Mouse (Mus musculus) lung, embryonic 16.5 days (tissue): ENCODE results near the gene Atp8b2. TPM values are rescaled to one million over a fixed set of nuclear protein-coding genes. Genes with fewer than 3 reads are reported as not detected.
A peak's percentile ranks its signal among the peaks of the same experiment; 100 is the strongest.

ENCODE experiments used
- ATAC-seq: fragments of 200-750 bp; cut with Nextera tagmentation; 2 replicates; pipeline ENCODE4 v1.8.0; 2017; ENCODE audit warnings: low read depth, mild to moderate bottlenecking, moderate library complexity
- H3K27ac ChIP-seq: fragments of 300-500 bp; sonication (generic); 2 replicates; pipeline ENCODE4 v1.5.1; 2014; ENCODE audit warnings: mild to moderate bottlenecking, control low read depth, low read length
- H3K27me3 ChIP-seq: fragments of 300-500 bp; sonication (generic); 2 replicates; pipeline ENCODE4 v1.6.1; 2014; ENCODE audit warnings: low read depth, low read length, mixed read lengths; ENCODE audit not compliant: control insufficient read depth, insufficient read depth
- H3K36me3 ChIP-seq: fragments of 300-500 bp; sonication (generic); 2 replicates; pipeline ENCODE4 v1.6.1; 2014; ENCODE audit warnings: low read length; ENCODE audit not compliant: control insufficient read depth, insufficient read depth
- H3K4me1 ChIP-seq: fragments of 300-500 bp; sonication (generic); replicated peaks from 2 replicates; pipeline ENCODE4 v1.6.1; 2014; ENCODE audit warnings: low read length, mixed read lengths; ENCODE audit not compliant: control insufficient read depth, insufficient read depth
- H3K4me2 ChIP-seq: fragments of 300-500 bp; sonication (generic); 2 replicates; pipeline ENCODE4 v1.6.1; 2014; ENCODE audit warnings: low read depth, low read length, control low read depth
- H3K4me3 ChIP-seq: fragments of 300-500 bp; sonication (generic); 2 replicates; pipeline ENCODE4 v1.5.1; 2014; ENCODE audit warnings: mild to moderate bottlenecking, low read length, control low read depth
- H3K9ac ChIP-seq: fragments of 300-500 bp; sonication (generic); 2 replicates; pipeline ENCODE4 v1.6.1; 2014; ENCODE audit warnings: low read length, control low read depth
- H3K9me3 ChIP-seq: fragments of 300-500 bp; sonication (generic); 2 replicates; pipeline ENCODE4 v1.6.1; 2016; ENCODE audit warnings: low read length; ENCODE audit not compliant: control insufficient read depth
- WGBS: fragments of 180-500 bp; shearing (Covaris S2); extraction: QIAGEN DNeasy Blood & Tissue Kit; methylation state at CpG from one replicate; pipeline ENCODE4 v1.1.7; 2014; 5-methylcytosine and 5-hydroxymethylcytosine counted together
- polyA plus RNA-seq: library from polyadenylated mRNA; unstranded; fragments of >200 nt; fragmentation: Nextera tagmentation; extraction: Ambion mirVana; gene quantifications from 2 replicates; pipeline ENCODE4 v1.2.1, GENCODE M21; 2015

Atp8b2 gene
- polyA plus RNA-seq = 14.8 and 16.5 TPM in 2 replicates

DNA sequence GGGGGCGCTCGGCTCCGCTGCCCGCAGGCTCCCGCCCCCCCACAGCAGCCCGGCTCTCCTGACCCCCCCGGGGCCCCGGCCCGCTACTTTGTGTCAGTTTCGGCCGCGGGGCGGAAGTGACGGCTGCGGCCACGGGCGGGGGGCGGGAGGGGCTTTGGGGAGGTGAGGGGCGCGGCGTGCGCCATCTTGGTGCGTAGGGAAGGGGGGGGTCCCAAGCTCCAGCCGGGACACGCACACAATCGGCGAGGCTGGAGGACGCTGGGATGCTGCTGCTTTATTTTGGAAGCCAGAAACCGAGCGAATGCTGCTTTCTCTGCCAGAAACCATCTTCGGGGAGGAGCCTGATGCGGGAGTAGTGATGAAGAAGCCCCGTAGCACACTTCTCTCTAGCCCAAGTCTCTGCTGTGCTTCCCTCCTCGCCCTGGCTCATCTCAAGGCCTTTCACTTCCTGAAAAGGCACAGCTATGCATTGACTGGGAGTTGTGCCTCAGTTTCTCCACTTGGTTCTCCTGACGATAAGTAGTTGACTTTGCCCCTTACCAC is at the start of gene Atp8b2:
Atp8b2 (minus strand) TSS at position 288 of the 543 bp plus-strand sequence.
- Histone ChIP-seq H3K4me2 (peak within 1 kb of the TSS; percentile 90), H3K36me3 (peaks cover under 1% of the 10 kb centered on the region), H3K9me3 (no peaks in the 10 kb centered on the region), H3K27me3 (no peaks in the 10 kb centered on the region), H3K27ac (peak within 1 kb of the TSS; percentile 98), H3K4me3 (peak within 1 kb of the TSS; percentile 93), H3K4me1 (peaks cover 29% of the 10 kb centered on the region), H3K9ac (peak within 1 kb of the TSS; percentile 95)
- ATAC-seq = peak; percentile 76
- WGBS = under 1% methylated on average over 26 of the region's 35 CpGs

GRCm38 (mm10) chr3:90010291-90010690 is 47.0 kb upstream of the Atp8b2 start:
- H3K9me3 ChIP-seq = no peaks in the 10 kb centered on the region
- ATAC-seq = no peak
- 63% methylated on average over 2 of the region's 2 CpGs for WGBS
- no peaks in the 10 kb centered on the region for H3K27me3 ChIP-seq
- no peak overlapping the region for H3K4me2 ChIP-seq
- no peak overlapping the region for H3K27ac ChIP-seq
- no peak overlapping the region for H3K9ac ChIP-seq
- H3K4me3 ChIP-seq = no peak overlapping the region
- H3K36me3 ChIP-seq = peaks cover 78% of the 10 kb centered on the region
- H3K4me1 ChIP-seq = no peaks in the 10 kb centered on the region

GRCm38 (mm10) chr3:90004091-90004796 is 40.9 kb upstream of the Atp8b2 start:
- H3K4me3 ChIP-seq = no peak overlapping the region
- H3K27me3 ChIP-seq = no peaks in the 10 kb centered on the region
- H3K9ac ChIP-seq = no peak overlapping the region
- peak overlapping the region; percentile 77 for H3K27ac ChIP-seq
- peak overlapping the region; percentile 22; the same call in 1 of the 2 replicates for H3K4me2 ChIP-seq
- WGBS = 31% methylated on average over 3 of the region's 3 CpGs
- peak; percentile 78 for ATAC-seq
- H3K9me3 ChIP-seq = no peaks in the 10 kb centered on the region
- H3K4me1 ChIP-seq = peaks cover 4% of the 10 kb centered on the region
- peaks cover 43% of the 10 kb centered on the region for H3K36me3 ChIP-seq

- Histone ChIP-seq H3K4me2 (peak overlapping the region; percentile 66), H3K4me1 (peaks cover 5% of the 10 kb centered on the region), H3K4me3 (no peak overlapping the region; the same call in 1 of the 2 replicates), H3K9me3 (no peaks in the 10 kb centered on the region), H3K36me3 (peaks cover 18% of the 10 kb centered on the region), H3K27me3 (no peaks in the 10 kb centered on the region), H3K27ac (peak overlapping the region; percentile 97), H3K9ac (no peak overlapping the region)
- 82% methylated on average over 4 of the region's 4 CpGs for WGBS
- no peak for ATAC-seq
Observed at GRCm38 (mm10) chr3:89999830-90000229, 36.5 kb upstream of the Atp8b2 start.

DNA sequence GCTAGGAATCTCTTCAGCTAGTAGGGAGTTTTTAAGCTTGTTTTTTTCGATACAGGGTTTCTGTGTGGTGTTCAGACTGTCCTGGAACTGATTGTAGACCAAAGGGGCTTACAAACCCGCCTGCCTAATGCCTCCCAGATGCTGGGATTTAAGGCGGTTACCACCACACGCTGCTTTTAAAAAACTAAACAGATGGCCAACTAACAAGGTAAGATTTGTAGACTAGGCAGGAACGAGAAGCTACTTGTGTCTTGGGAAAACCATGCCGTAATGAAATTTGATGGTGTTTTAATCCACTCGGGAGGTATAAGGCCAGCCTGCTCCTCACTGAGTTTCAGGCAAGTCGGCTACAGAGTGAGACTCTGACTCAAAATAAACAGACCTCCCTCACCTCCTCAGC is 35.8 kb upstream of the Atp8b2 start:
- H3K4me2 ChIP-seq = peak overlapping the region; percentile 66
- 15% methylated on average over 8 of the region's 8 CpGs for WGBS
- peak overlapping the region; percentile 97 for H3K27ac ChIP-seq
- H3K9ac ChIP-seq = peak overlapping the region; percentile 93
- no peaks in the 10 kb centered on the region for H3K27me3 ChIP-seq
- H3K4me1 ChIP-seq = peaks cover 5% of the 10 kb centered on the region
- no peaks in the 10 kb centered on the region for H3K9me3 ChIP-seq
- peak overlapping the region; percentile 57 for H3K4me3 ChIP-seq
- H3K36me3 ChIP-seq = peaks cover 19% of the 10 kb centered on the region
- ATAC-seq = peak; percentile 40

DNA sequence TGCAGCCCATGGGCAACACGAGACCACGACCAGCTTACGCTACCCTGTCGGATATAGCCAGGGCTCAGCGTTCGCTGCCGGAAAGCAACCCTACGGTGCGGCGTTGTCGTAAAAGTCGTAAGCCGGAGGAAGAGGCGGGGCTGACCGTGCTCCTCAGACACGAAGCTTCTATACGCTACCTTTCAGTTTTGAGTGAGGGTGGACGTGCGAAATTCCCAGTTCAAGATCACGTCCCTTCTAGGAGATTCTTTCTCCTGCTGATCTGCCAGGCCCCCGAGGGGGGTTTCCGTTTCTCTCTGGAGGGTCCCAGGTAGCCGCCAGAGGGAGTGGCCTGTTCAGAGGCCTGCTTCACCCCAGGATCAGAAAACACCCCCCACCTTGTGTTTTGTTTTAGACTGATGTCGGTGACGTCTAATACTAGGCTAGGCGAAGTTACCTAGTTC is 35.3 kb upstream of the Atp8b2 start, which contains the start of gene Hax1:
Hax1 (minus strand) TSS at position 169 of the 443 bp plus-strand sequence.
- Histone ChIP-seq H3K4me1 (peaks cover 5% of the 10 kb centered on the region), H3K4me2 (peak within 1 kb of the TSS; percentile 66), H3K27ac (peak within 1 kb of the TSS; percentile 97), H3K9me3 (no peaks in the 10 kb centered on the region), H3K9ac (peak within 1 kb of the TSS; percentile 93), H3K27me3 (no peaks in the 10 kb centered on the region), H3K36me3 (peaks cover 21% of the 10 kb centered on the region), H3K4me3 (peak within 1 kb of the TSS; percentile 57)
- ATAC-seq = peak; percentile 97
- WGBS = under 1% methylated on average over 26 of the region's 26 CpGs

DNA sequence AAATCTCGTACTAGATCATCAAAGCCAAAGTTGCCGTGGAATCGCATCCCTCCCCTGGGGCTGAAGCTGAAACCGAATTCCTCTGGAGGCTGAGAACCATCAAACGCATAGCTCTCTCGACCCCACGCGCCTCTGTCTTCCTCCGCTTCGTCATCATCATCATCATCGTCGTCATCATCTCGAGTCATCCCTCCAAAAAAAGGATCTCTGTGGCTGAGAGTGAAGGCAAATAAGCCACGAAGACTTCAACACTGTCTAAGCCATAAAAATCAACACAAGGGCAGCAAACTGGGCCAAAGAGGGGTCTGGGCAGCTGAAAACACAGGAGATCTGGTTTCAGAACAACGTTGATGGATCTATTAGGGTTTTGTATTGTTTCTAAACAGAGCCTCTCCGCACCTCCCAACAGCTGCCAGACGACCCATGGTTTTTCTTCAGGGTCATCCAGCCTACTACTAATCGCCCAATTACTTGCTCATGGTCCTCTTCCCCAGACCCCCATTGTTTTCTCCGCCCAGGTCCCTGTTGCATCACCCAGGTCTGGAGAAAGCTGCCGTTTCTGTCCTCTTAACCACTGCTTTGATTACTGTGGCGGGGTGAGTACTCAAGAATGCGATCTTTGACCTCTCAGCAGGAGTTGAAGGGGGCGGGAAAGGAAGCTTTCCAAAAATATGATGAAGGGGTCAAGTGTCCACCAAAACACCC is 34.6 kb upstream of the Atp8b2 start:
- 9% methylated on average over 20 of the region's 23 CpGs for WGBS

GRCm38 (mm10) chr3:89994807-89995515 is 31.7 kb upstream of the Atp8b2 start:
- Histone ChIP-seq H3K27ac (no peak overlapping the region), H3K4me3 (no peak overlapping the region), H3K9ac (no peak overlapping the region), H3K27me3 (no peaks in the 10 kb centered on the region), H3K4me2 (no peak overlapping the region), H3K4me1 (peaks cover 5% of the 10 kb centered on the region), H3K36me3 (peaks cover 11% of the 10 kb centered on the region), H3K9me3 (no peaks in the 10 kb centered on the region)
- 91% methylated on average over 5 of the region's 5 CpGs for WGBS
- no peak for ATAC-seq

More for the DNA sequence above, 34.6 kb upstream of the Atp8b2 start:
- H3K4me3 ChIP-seq = peak overlapping the region; percentile 57
- peak; percentile 45 for ATAC-seq
- H3K27me3 ChIP-seq = no peaks in the 10 kb centered on the region
- peak overlapping the region; percentile 97 for H3K27ac ChIP-seq
- peaks cover 18% of the 10 kb centered on the region for H3K36me3 ChIP-seq
- peaks cover 5% of the 10 kb centered on the region for H3K4me1 ChIP-seq
- peak overlapping the region; percentile 93 for H3K9ac ChIP-seq
- no peaks in the 10 kb centered on the region for H3K9me3 ChIP-seq
- peak overlapping the region; percentile 60 for H3K4me2 ChIP-seq
